Mouse (Mus musculus) heart, adult 2 months (tissue): ENCODE data around the gene Pou4f2. TPM values are rescaled to one million over a fixed set of nuclear protein-coding genes. Genes with fewer than 3 reads are reported as not detected.

Source experiments
- DNase-seq, 2 experiments: peaks; one replicate each; pipeline ENCODE4 v3.0.0; 2021
- H3K27ac ChIP-seq: fragments of 200-600 bp; 2 replicates; pipeline ENCODE4 v1.8.1; 2022
- H3K27me3 ChIP-seq: fragments of 200-500 bp; 2 replicates; pipeline ENCODE4 v1.6.1; 2012; ENCODE audit warnings: mild to moderate bottlenecking, low read length, inconsistent platforms, mixed read lengths; ENCODE audit not compliant: control insufficient read depth, insufficient read depth
- H3K36me3 ChIP-seq: fragments of 200-500 bp; 2 replicates; pipeline ENCODE4 v1.6.1; 2012; ENCODE audit warnings: low read length, inconsistent platforms; ENCODE audit not compliant: control insufficient read depth, insufficient read depth
- H3K4me1 ChIP-seq: fragments of 200-500 bp; 2 replicates; pipeline ENCODE4 v1.6.1; 2011; ENCODE audit warnings: low read length; ENCODE audit not compliant: control insufficient read depth, insufficient read depth
- H3K4me3 ChIP-seq: fragments of 200-600 bp; 2 replicates; pipeline ENCODE4 v1.8.1; 2022
- H3K79me2 ChIP-seq: fragments of 200-500 bp; replicated peaks from 2 replicates; pipeline ENCODE4 v1.6.1; 2012; ENCODE audit warnings: mild to moderate bottlenecking, inconsistent platforms, low read length, moderate library complexity, mixed read lengths; ENCODE audit not compliant: control insufficient read depth, insufficient read depth
- H3K9ac ChIP-seq: fragments of 200-500 bp; 2 replicates; pipeline ENCODE4 v1.6.1; 2012; ENCODE audit warnings: low read depth, mild to moderate bottlenecking, control low read depth, inconsistent platforms, low read length, mixed read lengths
- CTCF ChIP-seq: fragments of 200-600 bp; IDR thresholded peaks from 2 replicates; pipeline ENCODE4 v1.8.1; 2022; ENCODE audit warnings: antibody characterized with exemption, mild to moderate bottlenecking, moderate library complexity
- EP300 ChIP-seq: fragments of 200-500 bp; IDR thresholded peaks from 2 replicates; pipeline ENCODE4 v1.6.1; 2011; ENCODE audit warnings: low read depth, low read length, control low read depth; ENCODE audit not compliant: insufficient read depth
- POLR2A ChIP-seq: fragments of 200-500 bp; IDR thresholded peaks from 2 replicates; pipeline ENCODE4 v1.6.1; 2011; ENCODE audit warnings: mild to moderate bottlenecking, low read depth, low read length, control low read depth; ENCODE audit not compliant: insufficient read depth
- whole genome bisulfite sequencing: fragments of 180-500 bp; shearing (Covaris S2); methylation state at CpG from one replicate; pipeline ENCODE4 v1.1.7; 2018; 5-methylcytosine and 5-hydroxymethylcytosine counted together
- intact Hi-C: fragments of 180-260 bp; cut with DNase I; formaldehyde crosslinking; loops from one replicate; pipeline ENCODE4 v1.15.1; 2025
- long read RNA-seq: library from polyadenylated mRNA; stranded (forward); transcript quantifications from one replicate; pipeline ENCODE4 v2.0.0, GENCODE M21; 2021
- polyA plus RNA-seq: library from polyadenylated mRNA; depleted of rRNA; stranded (reverse); fragments of >200 nt; gene quantifications from 2 replicates; pipeline ENCODE4 v1.2.3, GENCODE M21; 2012; rRNA removed
- total RNA-seq, 2 experiments: library from RNA; stranded (reverse); gene quantifications; 2 replicates each; pipeline ENCODE4 v1.2.3; 2021

The Pou4f2 gene
- total RNA-seq (not detected), polyA plus RNA-seq (not detected in 2 replicates)
- long read RNA-seq, result 0 reads

- peaks cover 28% of the 10 kb centered on the region for H3K27me3 ChIP-seq
- H3K79me2 ChIP-seq, result no peaks in the 10 kb centered on the region
- H3K9ac ChIP-seq, result no peak within 1 kb of the TSS
- H3K4me3 ChIP-seq, result peak within 1 kb of the TSS; percentile 12; the same call in 1 of the 2 replicates
- DNase-seq, result peak in 1 of 2 experiments; percentile 29
- no peak for TF ChIP-seq EP300
- no peak for TF ChIP-seq CTCF
- no peak for TF ChIP-seq POLR2A
- intact Hi-C loops, result loop anchor here (10.0 kb wide), 1 partner anchor 209 kb away; no protein-coding TSS in a partner anchor
- under 1% methylated on average over 54 of the region's 54 CpGs for WGBS
- no peak within 1 kb of the TSS for H3K27ac ChIP-seq
- no peaks in the 10 kb centered on the region for H3K36me3 ChIP-seq
- no peaks in the 10 kb centered on the region for H3K4me1 ChIP-seq
Measured at GRCm38 (mm10) chr8:78436071-78436651, at the start of gene Pou4f2. Pou4f2 (minus strand) TSS chr8:78436645.

GRCm38 (mm10) chr8:78477051-78477829 lies 40.8 kb upstream of the Pou4f2 start:
- Histone ChIP-seq H3K36me3 (no peaks in the 10 kb centered on the region), H3K9ac (no peak overlapping the region), H3K79me2 (no peaks in the 10 kb centered on the region), H3K4me3 (no peak overlapping the region), H3K27me3 (no peaks in the 10 kb centered on the region), H3K4me1 (no peaks in the 10 kb centered on the region), H3K27ac (no peak overlapping the region)
- 37% methylated on average over 6 of the region's 6 CpGs for WGBS
- intact Hi-C loops, result no loop called here
- no peak for DNase-seq
- TF ChIP-seq EP300 (no peak), CTCF (peak; percentile 51), POLR2A (no peak)

- H3K27me3 ChIP-seq, result no peaks in the 10 kb centered on the region
- intact Hi-C loops, result no loop called here
- 88% methylated on average over 2 of the region's 2 CpGs for WGBS
- no peak for DNase-seq
- H3K4me3 ChIP-seq, result no peak overlapping the region
- no peaks in the 10 kb centered on the region for H3K36me3 ChIP-seq
- no peak overlapping the region for H3K9ac ChIP-seq
- no peaks in the 10 kb centered on the region for H3K79me2 ChIP-seq
- no peak overlapping the region for H3K27ac ChIP-seq
- peak; percentile 33; the same call in 1 of the 2 replicates for TF ChIP-seq CTCF
- TF ChIP-seq EP300, result no peak
- TF ChIP-seq POLR2A, result no peak
- H3K4me1 ChIP-seq, result no peaks in the 10 kb centered on the region
Measured at GRCm38 (mm10) chr8:78467889-78468288, 31.4 kb upstream of the Pou4f2 start.

DNA sequence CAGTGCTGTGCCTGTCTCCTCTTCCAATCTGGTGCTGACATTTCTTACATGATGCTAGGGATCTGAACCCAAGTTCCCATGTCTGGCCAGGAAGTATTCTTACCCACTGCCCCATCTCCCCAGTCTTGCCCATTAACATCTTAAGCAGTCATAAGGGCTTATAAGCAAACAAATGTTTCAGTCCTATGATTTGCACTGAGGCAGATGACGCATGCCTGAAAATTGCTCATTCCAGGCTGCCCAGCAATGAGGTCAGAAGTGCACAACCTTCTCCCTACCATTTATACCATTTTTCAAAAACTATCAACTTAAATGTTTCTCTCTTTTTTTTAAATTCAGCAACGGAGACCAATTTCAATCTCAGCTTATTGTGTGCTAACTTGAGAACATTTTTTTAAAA lies 27.5 kb upstream of the Pou4f2 start:
- Histone ChIP-seq H3K9ac (no peak overlapping the region), H3K27ac (no peak overlapping the region), H3K4me1 (no peaks in the 10 kb centered on the region), H3K27me3 (no peaks in the 10 kb centered on the region), H3K4me3 (no peak overlapping the region), H3K79me2 (no peaks in the 10 kb centered on the region), H3K36me3 (no peaks in the 10 kb centered on the region)
- DNase-seq, result no peak
- TF ChIP-seq POLR2A, result no peak
- no peak for TF ChIP-seq EP300
- TF ChIP-seq CTCF, result no peak
- 82% methylated on average over 2 of the region's 2 CpGs for WGBS
- intact Hi-C loops, result no loop called here

- H3K9ac ChIP-seq, result no peak overlapping the region
- no peak for TF ChIP-seq CTCF
- TF ChIP-seq EP300, result no peak
- intact Hi-C loops, result no loop called here
- 67% methylated on average over 3 of the region's 3 CpGs for WGBS
- H3K36me3 ChIP-seq, result no peaks in the 10 kb centered on the region
- no peak for DNase-seq
- no peaks in the 10 kb centered on the region for H3K79me2 ChIP-seq
- H3K27me3 ChIP-seq, result no peaks in the 10 kb centered on the region
- H3K4me1 ChIP-seq, result no peaks in the 10 kb centered on the region
- no peak overlapping the region for H3K27ac ChIP-seq
- no peak overlapping the region for H3K4me3 ChIP-seq
Measured at GRCm38 (mm10) chr8:78456441-78456840, 20.0 kb upstream of the Pou4f2 start.

DNA sequence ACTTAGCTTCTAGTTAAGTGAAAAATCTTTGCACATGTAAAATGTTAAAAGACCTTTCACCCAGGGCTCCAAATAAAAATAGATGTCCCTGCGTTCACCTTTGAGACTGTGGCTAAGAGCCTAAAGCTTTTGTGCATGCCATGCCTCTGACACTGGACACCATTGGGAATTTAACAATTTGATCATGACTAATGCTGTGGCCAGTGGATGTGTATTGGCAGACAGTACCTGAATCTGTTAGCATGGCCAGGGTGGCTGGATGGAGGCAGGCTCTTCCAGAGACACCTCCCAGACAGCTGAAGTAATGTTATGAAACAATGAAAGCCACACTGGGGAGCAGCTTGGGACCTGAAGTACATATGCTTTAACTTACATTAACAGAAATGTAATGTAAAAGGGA lies 6.3 kb upstream of the Pou4f2 start:
- intact Hi-C loops, result no loop called here
- 73% methylated on average over 1 of the region's 1 CpGs for WGBS
- Histone ChIP-seq H3K36me3 (no peaks in the 10 kb centered on the region), H3K9ac (no peak overlapping the region), H3K27me3 (peaks cover 5% of the 10 kb centered on the region), H3K4me3 (no peak overlapping the region), H3K4me1 (no peaks in the 10 kb centered on the region), H3K79me2 (no peaks in the 10 kb centered on the region), H3K27ac (no peak overlapping the region)
- TF ChIP-seq POLR2A (no peak), CTCF (no peak), EP300 (no peak)
- no peak for DNase-seq
